Mouse (Mus musculus) spleen, adult 2 months (tissue): ENCODE results near the gene Trmt112. TPM values are rescaled to one million over a fixed set of nuclear protein-coding genes. Genes with fewer than 3 reads are reported as not detected.

Source experiments
- DNase-seq, 2 experiments: peaks; one replicate each; pipeline versions ENCODE4 v3.0.0 to v3.0.0-alpha.2; 2012 to 2021; ENCODE audit warnings: low spot score in 2 of 2, low read depth in 1 of 2
- H3K27ac ChIP-seq: fragments of 200-500 bp; 2 replicates; pipeline ENCODE4 v1.5.1; 2012; ENCODE audit warnings: low read length, inconsistent platforms; ENCODE audit not compliant: insufficient read depth
- H3K27me3 ChIP-seq: fragments of 200-500 bp; 2 replicates; pipeline ENCODE4 v1.6.1; 2012; ENCODE audit warnings: mild to moderate bottlenecking, moderate library complexity, low read length, inconsistent platforms; ENCODE audit not compliant: control insufficient read depth, insufficient read depth
- H3K36me3 ChIP-seq: fragments of 200-500 bp; 2 replicates; pipeline ENCODE4 v1.6.1; 2012; ENCODE audit warnings: mild to moderate bottlenecking, low read length, inconsistent platforms; ENCODE audit not compliant: control insufficient read depth, insufficient read depth
- H3K4me1 ChIP-seq: fragments of 200-500 bp; 2 replicates; pipeline ENCODE4 v1.6.1; 2011; ENCODE audit warnings: inconsistent platforms; ENCODE audit not compliant: control insufficient read depth, insufficient read depth, insufficient read length
- H3K4me3 ChIP-seq: fragments of 200-500 bp; 2 replicates; pipeline ENCODE4 v1.5.1; 2011; ENCODE audit warnings: mild to moderate bottlenecking, inconsistent platforms; ENCODE audit not compliant: insufficient read depth, insufficient read length; ENCODE audit errors: extremely low read depth
- CTCF ChIP-seq: fragments of 200-500 bp; IDR thresholded peaks from 2 replicates; pipeline ENCODE4 v1.5.1; 2011; ENCODE audit warnings: mild to moderate bottlenecking, inconsistent platforms; ENCODE audit not compliant: insufficient read depth, insufficient read length, insufficient replicate concordance; ENCODE audit errors: extremely low read depth
- POLR2A ChIP-seq: fragments of 200-500 bp; IDR thresholded peaks from 2 replicates; pipeline ENCODE4 v1.6.1; 2011; ENCODE audit warnings: low read depth, low read length, inconsistent platforms
- WGBS: fragments of 180-500 bp; shearing (Covaris S2); methylation state at CpG from one replicate; pipeline ENCODE4 v1.1.7; 2018; 5-methylcytosine and 5-hydroxymethylcytosine counted together
- polyA plus RNA-seq: library from polyadenylated mRNA; depleted of rRNA; stranded (reverse); fragments of >200 nt; gene quantifications from 2 replicates; pipeline ENCODE4 v1.2.3, GENCODE M21; 2012

Gene Trmt112
- polyA plus RNA-seq, 1 experiment = 135 TPM

DNA sequence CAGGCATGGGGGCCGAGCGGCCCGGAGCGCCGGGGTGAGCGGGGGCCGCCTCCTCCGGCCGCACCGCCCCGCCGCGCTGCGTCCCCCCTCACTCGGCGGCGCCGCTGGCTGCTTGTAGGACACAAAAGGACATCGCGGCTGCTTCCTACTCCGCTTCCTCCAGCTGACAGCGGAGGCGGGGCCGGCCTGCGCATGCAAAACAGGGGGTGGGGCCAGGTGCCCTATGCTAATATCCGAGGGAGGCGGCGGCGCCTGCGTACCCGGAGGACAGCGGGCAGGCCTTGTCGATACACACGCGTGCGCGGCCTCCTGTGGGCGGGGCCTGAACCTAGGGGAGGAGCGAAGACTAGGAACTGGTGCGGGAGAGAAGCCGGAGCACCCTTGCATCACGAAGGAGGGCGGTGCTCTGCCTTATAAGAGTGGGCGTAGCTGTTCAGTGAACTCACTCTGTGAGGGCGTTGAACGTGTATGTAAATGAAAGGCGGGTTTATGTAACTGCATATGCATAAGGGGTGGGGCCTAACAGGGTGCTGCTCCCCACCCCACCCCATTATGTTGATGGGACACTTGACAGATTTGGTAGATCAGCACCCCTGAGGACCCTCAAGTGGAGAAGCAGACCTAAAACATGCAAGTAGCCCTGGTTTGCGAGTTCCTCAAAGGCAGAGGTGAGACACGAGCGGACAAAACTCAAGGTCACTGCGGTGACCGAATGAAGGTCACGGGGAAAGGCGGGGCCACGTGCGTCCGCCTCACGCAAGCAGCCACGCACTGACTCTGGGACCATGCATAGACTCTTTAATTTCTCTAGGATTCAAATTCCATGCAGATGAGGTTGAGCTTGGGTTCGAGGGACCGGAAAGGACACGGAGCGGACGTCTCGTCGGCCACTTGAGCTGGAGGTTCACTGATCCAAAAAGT, 12.4 kb downstream of the Trmt112 start, which contains the start of gene Esrra:
Gene Esrra, minus strand, starts transcription at position 167 of the 921 bp plus-strand sequence.
- H3K27ac ChIP-seq = peak within 1 kb of the TSS; percentile 78
- TF ChIP-seq CTCF (no peak), POLR2A (peak; percentile 57)
- peak within 1 kb of the TSS; percentile 78 for H3K4me3 ChIP-seq
- H3K4me1 ChIP-seq = peaks cover 13% of the 10 kb centered on the region
- peaks cover 3% of the 10 kb centered on the region; the same call in 1 of the 2 replicates for H3K36me3 ChIP-seq
- DNase-seq = peak; percentile 100
- H3K27me3 ChIP-seq = peaks cover 9% of the 10 kb centered on the region
- under 1% methylated on average over 65 of the region's 66 CpGs for WGBS

DNA sequence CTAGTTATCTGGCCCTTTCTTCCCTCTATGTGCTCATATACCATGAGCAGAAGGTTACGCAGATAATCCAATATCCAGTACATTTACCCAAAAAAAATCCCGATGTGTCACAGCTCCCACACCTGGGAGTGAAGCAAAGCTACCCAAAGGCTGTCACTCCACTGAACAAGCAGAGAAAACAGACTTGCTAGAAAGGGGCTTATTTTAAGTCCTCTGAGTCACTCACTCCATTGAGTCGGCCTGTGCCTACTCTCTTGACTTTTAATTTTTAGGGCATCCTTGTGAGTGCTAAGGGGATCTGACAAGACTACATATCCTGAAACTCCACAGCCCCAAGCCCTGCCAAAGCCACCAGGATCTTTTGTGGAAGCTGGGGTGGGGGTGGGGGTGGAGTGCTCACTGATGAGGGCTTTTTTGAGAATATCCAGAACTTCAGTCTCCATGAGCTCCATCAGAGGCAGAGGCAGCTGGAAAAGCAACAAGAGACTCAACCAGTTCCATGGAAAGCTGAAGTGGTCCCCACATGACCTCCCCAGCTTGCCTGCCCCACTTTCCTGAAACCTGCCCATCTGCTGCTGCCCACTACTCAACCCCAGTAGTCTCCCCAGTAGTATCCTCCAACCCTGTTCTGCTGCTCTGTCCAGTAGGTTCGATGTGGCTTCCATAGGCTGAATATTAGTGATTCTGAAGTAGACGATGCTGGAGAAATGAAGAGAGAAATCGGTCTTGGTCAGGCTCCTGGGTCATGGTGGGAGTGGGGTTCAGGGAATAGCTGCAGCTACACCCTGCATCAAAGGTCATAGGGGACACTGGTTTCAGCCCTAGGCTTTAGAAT, 13.6 kb downstream of the Trmt112 start:
- Histone ChIP-seq H3K4me3 (no peak overlapping the region), H3K4me1 (peaks cover 13% of the 10 kb centered on the region), H3K36me3 (peaks cover 2% of the 10 kb centered on the region; the same call in 1 of the 2 replicates), H3K27ac (no peak overlapping the region), H3K27me3 (peaks cover 12% of the 10 kb centered on the region)
- DNase-seq = no peak
- TF ChIP-seq CTCF (no peak), POLR2A (no peak)
- 71% methylated on average over 6 of the region's 6 CpGs for WGBS

DNA sequence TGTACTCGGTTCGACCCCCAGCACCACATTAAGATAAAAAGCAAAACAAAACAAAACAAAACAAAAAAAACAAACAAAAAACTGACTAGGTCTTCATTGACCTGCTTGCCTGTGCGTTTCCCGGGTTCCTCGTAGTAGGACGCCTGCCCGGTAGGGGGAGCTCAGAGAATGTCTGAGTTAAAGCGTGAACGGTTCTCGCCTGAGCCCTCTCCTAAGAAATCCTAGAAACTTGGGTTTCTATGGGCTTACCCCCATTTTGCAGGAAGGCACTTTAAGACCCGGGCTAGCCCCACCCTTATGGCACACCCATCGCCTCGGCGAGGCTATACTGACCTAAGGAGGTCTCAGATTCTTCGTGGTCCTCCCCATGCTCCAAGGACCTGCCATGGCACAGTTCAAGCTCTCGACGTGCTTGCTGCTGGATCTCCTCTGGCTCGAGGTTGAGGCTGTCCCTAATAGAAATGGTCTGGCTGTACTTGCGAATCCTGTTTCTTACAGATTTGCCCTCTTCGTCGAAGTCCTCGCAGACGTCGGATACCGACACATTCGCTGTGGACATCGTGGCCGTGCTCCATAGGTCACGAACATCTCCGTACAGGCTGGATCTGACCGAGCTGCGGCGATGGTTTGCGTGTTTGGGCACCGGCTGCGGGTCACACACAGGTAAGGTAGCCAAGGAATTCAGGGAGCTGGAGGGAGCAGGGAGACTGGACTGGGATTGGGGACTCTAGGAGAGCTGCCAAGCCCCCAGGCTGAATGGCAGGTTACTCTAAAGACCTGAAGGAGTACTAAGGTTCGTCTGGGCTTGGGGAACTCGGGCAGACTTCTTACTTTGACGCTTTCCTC, 15.2 kb downstream of the Trmt112 start:
- peak; percentile 46 to 83 for DNase-seq
- WGBS = 5% methylated on average over 39 of the region's 39 CpGs
- Histone ChIP-seq H3K4me3 (peak overlapping the region; percentile 0; the same call in 1 of the 2 replicates), H3K4me1 (peaks cover 13% of the 10 kb centered on the region), H3K27ac (no peak overlapping the region), H3K36me3 (no peaks in the 10 kb centered on the region), H3K27me3 (peaks cover 14% of the 10 kb centered on the region)
- TF ChIP-seq CTCF = peak; percentile 76; the same call in 1 of the 2 replicates
- no peak for TF ChIP-seq POLR2A

DNA sequence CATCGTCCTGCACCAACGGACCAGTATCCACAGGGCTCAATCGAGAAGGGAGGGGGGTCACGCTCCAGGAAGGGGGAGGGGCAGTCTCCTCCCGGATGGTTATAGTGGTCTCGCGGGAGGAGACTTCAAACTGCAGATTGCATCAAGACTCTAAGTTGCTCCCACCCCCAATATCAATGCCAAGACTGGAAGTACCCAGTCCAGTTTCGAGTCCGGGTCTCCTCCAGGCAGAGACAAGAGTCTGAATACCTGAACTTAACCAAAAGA, 15.7 kb downstream of the Trmt112 start, which contains the start of gene Catsperz:
Gene Catsperz, minus strand, starts transcription at position 74 of the 267 bp plus-strand sequence.
- Histone ChIP-seq H3K4me1 (peaks cover 13% of the 10 kb centered on the region), H3K27ac (no peak within 1 kb of the TSS), H3K4me3 (peak within 1 kb of the TSS; percentile 0; the same call in 1 of the 2 replicates), H3K27me3 (peaks cover 14% of the 10 kb centered on the region), H3K36me3 (no peaks in the 10 kb centered on the region)
- 6% methylated on average over 9 of the region's 9 CpGs for WGBS
- TF ChIP-seq POLR2A (no peak), CTCF (no peak)
- DNase-seq = no peak

DNA sequence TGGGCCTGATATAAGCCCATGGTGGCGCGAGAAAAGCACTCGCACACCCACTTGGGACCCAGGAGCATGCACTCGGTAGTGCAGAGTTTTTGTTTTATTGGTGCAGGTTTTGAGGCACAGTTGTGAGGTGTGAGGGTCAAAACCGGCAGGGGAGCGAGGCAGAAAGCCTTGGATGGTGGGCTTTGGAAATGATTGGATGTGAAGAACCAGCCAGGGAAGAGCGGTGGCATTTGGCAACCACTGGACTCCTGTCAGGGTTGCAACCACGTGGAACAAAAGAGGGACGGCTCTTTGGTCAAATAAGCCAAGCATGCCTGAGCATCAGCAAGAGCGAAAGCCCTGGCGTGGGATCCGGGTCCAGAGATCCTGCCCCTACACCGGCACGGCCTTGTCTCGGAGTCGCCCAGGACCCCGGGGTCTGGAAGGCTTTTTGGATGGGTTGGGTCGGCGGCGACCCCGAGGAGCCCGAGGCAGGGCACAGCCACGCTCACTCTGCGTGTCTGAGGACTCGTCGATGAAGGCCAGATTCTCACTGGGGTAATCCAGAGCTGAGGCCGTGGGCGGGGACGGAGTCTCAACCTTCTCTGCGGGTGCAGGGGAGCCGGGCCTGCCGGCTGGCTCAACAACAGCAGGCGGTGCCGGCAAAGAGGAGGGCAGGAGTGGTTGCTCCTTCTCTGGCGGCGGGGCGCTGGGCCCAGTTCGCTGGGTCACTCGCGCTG, 16.3 kb downstream of the Trmt112 start:
- 36% methylated on average over 40 of the region's 40 CpGs for WGBS
- peaks cover 14% of the 10 kb centered on the region for H3K27me3 ChIP-seq
- no peak overlapping the region for H3K27ac ChIP-seq
- TF ChIP-seq CTCF (no peak), POLR2A (no peak)
- DNase-seq = no peak
- peaks cover 13% of the 10 kb centered on the region for H3K4me1 ChIP-seq
- no peak overlapping the region for H3K4me3 ChIP-seq
- no peaks in the 10 kb centered on the region for H3K36me3 ChIP-seq
